Mouse (Mus musculus) C2C12 (cell line): ENCODE measurements around the gene Efhd1. TPM values are rescaled to one million over a fixed set of nuclear protein-coding genes. Genes with fewer than 3 reads are reported as not detected.

Source experiments
- H3K27me3 ChIP-seq: one replicate; pipeline ENCODE4 v1.6.1; 2011; ENCODE audit not compliant: control insufficient read depth, insufficient read depth, insufficient read length
- H3K36me3 ChIP-seq: one replicate; pipeline ENCODE4 v1.6.1; 2011; ENCODE audit not compliant: control insufficient read depth, insufficient read depth
- H3K4me3 ChIP-seq: one replicate; pipeline ENCODE4 v1.5.1; 2011; ENCODE audit warnings: mild to moderate bottlenecking, control low read depth; ENCODE audit not compliant: poor library complexity, insufficient read depth, severe bottlenecking
- H3K79me2 ChIP-seq: one replicate; pipeline ENCODE4 v1.6.1; 2011; ENCODE audit not compliant: control insufficient read depth, insufficient read depth
- H3K79me3 ChIP-seq: one replicate; pipeline ENCODE4 v1.6.1; 2011; ENCODE audit warnings: low read depth, control low read depth
- H3ac ChIP-seq: one replicate; pipeline ENCODE3; 2011; ENCODE audit warnings: low read depth; ENCODE audit not compliant: control insufficient read depth, insufficient read length
- CEBPB ChIP-seq: IDR thresholded peaks from one replicate; pipeline ENCODE4 v1.6.1; 2011; ENCODE audit warnings: low read depth, mild to moderate bottlenecking, control low read depth, moderate library complexity
- CTCF ChIP-seq: IDR thresholded peaks from one replicate; pipeline ENCODE4 v1.5.1; 2011; ENCODE audit not compliant: control insufficient read depth, insufficient read depth, insufficient read length
- FOSL1 ChIP-seq: IDR thresholded peaks from one replicate; pipeline ENCODE4 v1.8.0; 2011; ENCODE audit warnings: mild to moderate bottlenecking, low read length; ENCODE audit not compliant: poor library complexity, insufficient read depth, severe bottlenecking
- MAX ChIP-seq: IDR thresholded peaks from one replicate; pipeline ENCODE4 v1.6.1; 2011; ENCODE audit warnings: mild to moderate bottlenecking, control low read depth
- MYOD1 ChIP-seq: IDR thresholded peaks from one replicate; pipeline ENCODE4 v1.6.1; 2011; ENCODE audit warnings: low read depth; ENCODE audit not compliant: control insufficient read depth, insufficient read length
- MYOG ChIP-seq: IDR thresholded peaks from one replicate; pipeline ENCODE4 v1.6.1; 2011; ENCODE audit not compliant: control insufficient read depth, insufficient read length; ENCODE audit errors: extremely low read depth
- USF1 ChIP-seq: IDR thresholded peaks from one replicate; pipeline ENCODE4 v1.6.1; 2011; ENCODE audit warnings: low read depth, mild to moderate bottlenecking, control low read depth, moderate library complexity
- polyA plus RNA-seq: library from polyadenylated mRNA; unstranded; fragments of >200 nt; fragmentation: generic; extraction: Trizol; gene quantifications from one replicate; pipeline ENCODE4 v1.2.1, GENCODE M21; 2012; ENCODE audit warnings: missing spikeins

Efhd1 gene
- polyA plus RNA-seq, 1 experiment = 0.25 TPM

GRCm38 (mm10) chr1:87327165-87327861 is 63.1 kb downstream of the Efhd1 start:
- peak overlapping the region; percentile 98 for H3ac ChIP-seq
- H3K27me3 ChIP-seq = no peaks in the 10 kb centered on the region
- H3K36me3 ChIP-seq = peaks cover 16% of the 10 kb centered on the region
- TF ChIP-seq MYOD1 = no peak
- TF ChIP-seq MAX = no peak
- TF ChIP-seq FOSL1 = no peak
- TF ChIP-seq USF1 = no peak
- no peak for TF ChIP-seq CEBPB
- no peak for TF ChIP-seq CTCF
- TF ChIP-seq MYOG = no peak
- H3K79me3 ChIP-seq = peaks cover 46% of the 10 kb centered on the region
- H3K4me3 ChIP-seq = peak overlapping the region; percentile 84
- peaks cover 54% of the 10 kb centered on the region for H3K79me2 ChIP-seq

- peaks cover 98% of the 10 kb centered on the region for H3K79me2 ChIP-seq
- H3K79me3 ChIP-seq = peaks cover 80% of the 10 kb centered on the region
- no peak overlapping the region for H3ac ChIP-seq
- no peak overlapping the region for H3K4me3 ChIP-seq
- H3K27me3 ChIP-seq = no peaks in the 10 kb centered on the region
- peaks cover 51% of the 10 kb centered on the region for H3K36me3 ChIP-seq
- TF ChIP-seq FOSL1 = no peak
- TF ChIP-seq MYOD1 = no peak
- no peak for TF ChIP-seq MAX
- TF ChIP-seq MYOG = no peak
- no peak for TF ChIP-seq CEBPB
- TF ChIP-seq CTCF = no peak
- TF ChIP-seq USF1 = no peak
These were observed 67.6 kb downstream of the Efhd1 start for GRCm38 (mm10) chr1:87331774-87332173.

GRCm38 (mm10) chr1:87350576-87350975 is 86.4 kb downstream of the Efhd1 start:
- H3K79me2 ChIP-seq = peaks cover 75% of the 10 kb centered on the region
- H3ac ChIP-seq = no peak overlapping the region
- no peaks in the 10 kb centered on the region for H3K27me3 ChIP-seq
- H3K4me3 ChIP-seq = no peak overlapping the region
- H3K79me3 ChIP-seq = peaks cover 49% of the 10 kb centered on the region
- TF ChIP-seq FOSL1 (no peak), MAX (no peak), CTCF (no peak), USF1 (no peak), MYOG (no peak), MYOD1 (no peak), CEBPB (no peak)
- peaks cover 49% of the 10 kb centered on the region for H3K36me3 ChIP-seq

- H3K4me3 ChIP-seq = no peak overlapping the region
- peaks cover 28% of the 10 kb centered on the region for H3K36me3 ChIP-seq
- no peak overlapping the region for H3ac ChIP-seq
- TF ChIP-seq CEBPB (no peak), USF1 (no peak), FOSL1 (no peak), MYOD1 (no peak), MYOG (no peak), CTCF (no peak), MAX (no peak)
- no peaks in the 10 kb centered on the region for H3K79me3 ChIP-seq
- no peaks in the 10 kb centered on the region for H3K27me3 ChIP-seq
- H3K79me2 ChIP-seq = no peaks in the 10 kb centered on the region
These were observed 96.1 kb downstream of the Efhd1 start for GRCm38 (mm10) chr1:87360276-87360675.

Other genes with a start within 250 kb of the Efhd1 start
- gene Alppl2, start 174.4 kb upstream of the Efhd1 start, polyA plus RNA-seq = not detected
- not detected for gene Alpi, start 162.8 kb upstream of the Efhd1 start, polyA plus RNA-seq
- not detected for gene Akp3, start 139.4 kb upstream of the Efhd1 start, polyA plus RNA-seq
- 0.07 TPM for gene Ecel1, start 107.8 kb upstream of the Efhd1 start, polyA plus RNA-seq
- gene Prss56, start 81.0 kb upstream of the Efhd1 start, polyA plus RNA-seq = 0.07 TPM
- gene Chrnd, start 73.8 kb upstream of the Efhd1 start, polyA plus RNA-seq = 7.4 TPM
- 3.5 TPM for gene Chrng, start 59.7 kb upstream of the Efhd1 start, polyA plus RNA-seq
- 159 TPM for gene Eif4e2, start 50.4 kb upstream of the Efhd1 start, polyA plus RNA-seq
- gene Gigyf2, start 62.6 kb downstream of the Efhd1 start, polyA plus RNA-seq = 14.4 TPM
- gene Kcnj13, start 130.4 kb downstream of the Efhd1 start, polyA plus RNA-seq = 0.13 TPM
- gene Snorc, start 205.9 kb downstream of the Efhd1 start, polyA plus RNA-seq = not detected
- gene Neu2, start 245.5 kb downstream of the Efhd1 start, polyA plus RNA-seq = not detected